Mouse (Mus musculus) embryo, embryonic 11 days (tissue): Measurements from ENCODE around the gene Dusp1.
A peak's percentile ranks its signal among the peaks of the same experiment; 100 is the strongest.

Experiments
- DNase-seq: peaks from one replicate; pipeline ENCODE4 v3.0.0-alpha.2; 2015

Gene Dusp1

GRCm38 (mm10) chr17:26583056-26583455 lies 21.1 kb upstream of the Dusp1 start:
- no peak for DNase-seq

- no peak for DNase-seq
These were observed 20.4 kb upstream of the Dusp1 start for GRCm38 (mm10) chr17:26582297-26582696.

- DNase-seq, result no peak
These were observed 19.0 kb upstream of the Dusp1 start for GRCm38 (mm10) chr17:26580873-26581401.

- DNase-seq, result no peak
These were observed 17.5 kb upstream of the Dusp1 start for GRCm38 (mm10) chr17:26579396-26579795.

- DNase-seq, result no peak
These were observed 16.8 kb upstream of the Dusp1 start for GRCm38 (mm10) chr17:26578771-26579170.

- no peak for DNase-seq
These were observed 16.2 kb upstream of the Dusp1 start for GRCm38 (mm10) chr17:26578162-26578561.

- DNase-seq, result no peak
These were observed 15.4 kb upstream of the Dusp1 start for GRCm38 (mm10) chr17:26577309-26577708.

- DNase-seq, result no peak
These were observed 14.9 kb upstream of the Dusp1 start for GRCm38 (mm10) chr17:26576833-26577232.

GRCm38 (mm10) chr17:26575786-26576690 lies 14.1 kb upstream of the Dusp1 start:
- DNase-seq, result no peak

GRCm38 (mm10) chr17:26574701-26575100 lies 12.8 kb upstream of the Dusp1 start:
- no peak for DNase-seq

GRCm38 (mm10) chr17:26574118-26574517 lies 12.2 kb upstream of the Dusp1 start:
- DNase-seq, result no peak

GRCm38 (mm10) chr17:26572265-26572664 lies 10.3 kb upstream of the Dusp1 start:
- DNase-seq, result no peak

- DNase-seq, result no peak
These were observed 9.4 kb upstream of the Dusp1 start for GRCm38 (mm10) chr17:26571377-26571776.

GRCm38 (mm10) chr17:26570651-26571118 lies 8.8 kb upstream of the Dusp1 start:
- DNase-seq, result no peak

- DNase-seq, result no peak
These were observed 7.8 kb upstream of the Dusp1 start for GRCm38 (mm10) chr17:26569594-26570350.

- DNase-seq, result no peak
These were observed 5.9 kb upstream of the Dusp1 start for GRCm38 (mm10) chr17:26567818-26568173.

- no peak for DNase-seq
These were observed 5.4 kb upstream of the Dusp1 start for GRCm38 (mm10) chr17:26567142-26567817.

GRCm38 (mm10) chr17:26564439-26564838 lies 2.5 kb upstream of the Dusp1 start:
- DNase-seq, result no peak

- DNase-seq, result no peak
These were observed 1.5 kb upstream of the Dusp1 start for GRCm38 (mm10) chr17:26563476-26563875.

GRCm38 (mm10) chr17:26562292-26562691 lies 364 bp upstream of the Dusp1 start:
- DNase-seq, result no peak

GRCm38 (mm10) chr17:26561290-26561640 lies 663 bp downstream of the Dusp1 start, which contains the start of gene Ergic1:
Ergic1 (plus strand) TSS chr17:26561489.
- DNase-seq, result peak; percentile 96

GRCm38 (mm10) chr17:26560526-26561289 lies 1.2 kb downstream of the Dusp1 start:
- peak; percentile 9 for DNase-seq
